Mouse (Mus musculus) G1E-ER4 (cell line): ENCODE data around the gene Camta2. TPM values are rescaled to one million over a fixed set of nuclear protein-coding genes. Genes with fewer than 3 reads are reported as not detected.

Source experiments
- GATA1 ChIP-seq: IDR thresholded peaks from one replicate; pipeline ENCODE4 v1.8.0; 2012; ENCODE audit warnings: low read length, inconsistent platforms
- polyA plus RNA-seq: library from polyadenylated mRNA; stranded (reverse); fragments of >175 nt; gene quantifications from 2 replicates; pipeline ENCODE4 v1.2.3, GENCODE M21; 2012

The Camta2 gene
- polyA plus RNA-seq, 1 experiment: 30.8 TPM

GRCm38 (mm10) chr11:70625473-70625872 lies 62.4 kb downstream of the Camta2 start:
- TF ChIP-seq GATA1: no peak

DNA sequence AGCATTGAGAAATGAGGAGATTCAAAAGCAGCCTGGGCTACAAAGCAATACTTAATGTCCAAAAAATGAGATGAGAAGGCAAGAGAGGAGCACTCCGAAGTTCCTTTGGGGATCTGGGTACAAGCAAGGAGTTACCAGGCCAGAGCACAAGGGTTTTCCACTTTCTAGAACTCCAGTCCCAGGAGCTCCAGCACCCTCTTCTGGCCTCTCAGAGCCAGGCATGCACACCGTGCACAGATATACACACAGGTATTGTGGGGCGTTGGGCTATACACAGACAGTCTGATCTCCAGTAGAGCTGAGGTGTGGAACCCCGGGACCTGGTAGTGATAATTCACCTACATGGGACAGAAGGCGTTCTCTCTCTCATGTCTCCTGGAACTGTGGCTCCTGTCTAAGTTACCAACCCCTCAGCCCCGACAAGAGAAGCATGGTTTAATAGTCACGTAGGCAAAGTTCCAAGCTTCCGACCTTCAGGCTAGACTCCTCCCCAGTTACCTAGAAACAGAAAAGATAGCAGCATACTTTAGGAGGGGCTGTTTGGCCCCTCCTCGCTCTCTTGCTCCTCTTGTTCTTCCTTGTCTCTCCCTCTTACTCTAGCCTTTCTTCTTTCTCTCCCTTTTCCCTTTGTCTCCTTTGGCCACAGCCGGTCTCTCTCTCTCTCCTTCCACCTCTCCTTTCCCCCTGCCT lies 64.7 kb downstream of the Camta2 start:
- TF ChIP-seq GATA1: no peak

- no peak for TF ChIP-seq GATA1
Observed at GRCm38 (mm10) chr11:70621972-70622814, 65.7 kb downstream of the Camta2 start.

Other genes starting within 250 kb of the Camta2 start
- gene Med11, start 236.2 kb downstream of the Camta2 start, polyA plus RNA-seq: 13.3 and 29.5 TPM in 2 replicates
- not detected in 2 replicates for gene Zmynd15, start 228.7 kb downstream of the Camta2 start, polyA plus RNA-seq
- not detected in 2 replicates for gene Cxcl16, start 228.1 kb downstream of the Camta2 start, polyA plus RNA-seq
- not detected in 2 replicates for gene Tm4sf5, start 182.9 kb downstream of the Camta2 start, polyA plus RNA-seq
- gene Vmo1, start 173.5 kb downstream of the Camta2 start, polyA plus RNA-seq: not detected in 2 replicates
- not detected in 2 replicates for gene Gltpd2, start 168.9 kb downstream of the Camta2 start, polyA plus RNA-seq
- gene Psmb6, start 162.7 kb downstream of the Camta2 start, polyA plus RNA-seq: 201 and 213 TPM in 2 replicates
- gene Gm40193, start 155.2 kb downstream of the Camta2 start, polyA plus RNA-seq: not detected in 2 replicates
- gene Pld2, start 148.0 kb downstream of the Camta2 start, polyA plus RNA-seq: 0.02 and 0.04 TPM in 2 replicates
- gene Mink1, start 125.2 kb downstream of the Camta2 start, polyA plus RNA-seq: 99.2 and 116 TPM in 2 replicates
- not detected in 2 replicates for gene 4930544D05Rik, start 72.3 kb downstream of the Camta2 start, polyA plus RNA-seq
- not detected in 2 replicates for gene Chrne, start 68.9 kb downstream of the Camta2 start, polyA plus RNA-seq
- 30.8 and 34.3 TPM in 2 replicates for gene Gp1ba, start 49.0 kb downstream of the Camta2 start, polyA plus RNA-seq
- gene Rnf167, start 40.9 kb downstream of the Camta2 start, polyA plus RNA-seq: 82.3 and 110 TPM in 2 replicates
- 98.8 and 132 TPM in 2 replicates for gene Slc25a11, start 40.6 kb downstream of the Camta2 start, polyA plus RNA-seq
- gene Pfn1, start 33.5 kb downstream of the Camta2 start, polyA plus RNA-seq: 4,535 and 5,925 TPM in 2 replicates
- gene Eno3, start 30.9 kb downstream of the Camta2 start, polyA plus RNA-seq: 3.4 and 6.5 TPM in 2 replicates
- 207 and 222 TPM in 2 replicates for gene Spag7, start 18.7 kb downstream of the Camta2 start, polyA plus RNA-seq
- gene Inca1, start 12.1 kb upstream of the Camta2 start, polyA plus RNA-seq: 0.17 and 0.21 TPM in 2 replicates
- gene Kif1c, start 12.4 kb upstream of the Camta2 start, polyA plus RNA-seq: 32.5 and 39.5 TPM in 2 replicates
- 2.6 and 3.6 TPM in 2 replicates for gene Zfp3, start 76.1 kb upstream of the Camta2 start, polyA plus RNA-seq
- not detected in 2 replicates for gene Scimp, start 124.5 kb upstream of the Camta2 start, polyA plus RNA-seq
- gene Rabep1, start 156.7 kb upstream of the Camta2 start, polyA plus RNA-seq: 19.5 and 24.2 TPM in 2 replicates